Mouse (Mus musculus): ENCODE measurements around the gene Sdr16c6.

The Sdr16c6 gene

DNA sequence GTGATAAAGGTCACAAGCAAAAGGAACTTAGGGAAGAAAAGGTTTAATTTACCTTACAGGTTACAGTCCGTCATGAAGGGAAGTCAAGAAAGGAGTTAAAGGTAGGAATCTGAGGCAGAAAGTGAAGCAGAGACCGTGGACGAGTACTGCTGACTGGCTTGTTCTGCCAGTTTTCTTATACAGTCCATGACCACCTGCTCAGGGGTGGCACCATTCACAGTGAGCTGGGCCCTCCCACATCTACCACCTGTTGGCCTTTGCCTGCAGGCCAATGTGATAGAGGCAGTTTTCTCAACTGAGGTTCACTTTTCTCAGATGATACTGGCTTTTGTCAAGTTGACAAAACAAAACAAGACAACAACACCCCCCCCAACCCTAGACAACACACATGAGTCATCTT is at the start of gene Sdr16c6:
Sdr16c6 (minus strand) TSS at position 151 of the 400 bp plus-strand sequence.
- no peak for DNase-seq

DNA sequence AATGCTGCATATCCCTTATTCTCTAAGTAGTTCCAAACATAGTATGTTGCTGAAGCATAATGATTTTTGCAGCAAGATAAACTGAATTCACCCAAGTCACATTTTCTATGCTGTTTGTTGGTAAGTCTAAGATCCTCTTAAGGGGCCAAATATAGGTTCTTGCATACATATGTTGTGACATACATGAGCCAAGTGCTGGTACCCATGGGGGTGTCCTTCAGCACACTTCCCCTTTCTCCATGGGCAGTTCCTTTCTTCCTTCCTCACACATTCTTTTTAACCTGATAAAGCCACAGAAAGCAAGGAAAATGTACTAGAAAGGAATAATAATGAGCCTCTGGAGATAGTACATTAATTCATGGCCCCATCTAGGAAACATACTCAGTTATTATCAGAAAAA is 2.9 kb upstream of the Sdr16c6 start:
- no peak for DNase-seq

DNA sequence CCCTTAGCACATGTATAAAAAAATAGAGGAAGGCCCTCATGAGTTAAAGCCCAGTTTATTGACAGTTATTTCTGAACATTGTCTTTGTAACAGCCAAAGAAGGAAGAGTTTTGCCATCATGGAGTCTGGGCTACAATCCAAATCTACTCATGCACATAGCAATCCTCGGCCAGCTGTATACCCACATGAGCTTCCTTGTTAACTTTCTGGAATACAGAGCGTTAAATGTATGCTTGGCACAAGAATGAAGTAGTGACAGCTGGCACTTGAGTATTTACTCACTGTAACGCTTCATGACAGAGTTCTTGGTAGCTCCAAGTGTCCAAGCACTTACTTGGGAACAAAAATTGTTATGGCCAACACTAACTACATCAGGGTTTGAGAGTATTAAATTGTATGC is 1.8 kb upstream of the Sdr16c6 start:
- DNase-seq: no peak

DNA sequence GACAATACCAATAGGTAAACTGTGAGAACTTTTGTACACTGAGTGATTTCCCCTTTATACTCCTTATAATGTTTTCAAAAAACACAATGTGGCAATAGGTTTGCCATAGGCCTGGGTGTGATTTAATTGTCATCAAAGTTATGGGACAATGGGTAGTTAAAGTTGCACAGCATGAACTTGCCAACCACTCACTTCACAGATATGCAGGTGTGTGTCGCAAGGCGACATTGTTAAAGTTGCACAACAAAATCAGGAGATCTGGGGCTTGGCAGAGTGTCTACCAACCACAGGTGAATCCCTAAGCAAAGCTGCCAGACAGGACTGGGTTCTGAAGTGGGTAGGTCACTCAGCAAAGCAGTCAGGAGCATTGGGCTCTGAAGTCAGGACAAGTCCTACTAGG is 1.3 kb downstream of the Sdr16c6 start:
- DNase-seq: no peak

Data from right cerebral cortex, postnatal 14 days (tissue).